In the genomic region with DNA sequence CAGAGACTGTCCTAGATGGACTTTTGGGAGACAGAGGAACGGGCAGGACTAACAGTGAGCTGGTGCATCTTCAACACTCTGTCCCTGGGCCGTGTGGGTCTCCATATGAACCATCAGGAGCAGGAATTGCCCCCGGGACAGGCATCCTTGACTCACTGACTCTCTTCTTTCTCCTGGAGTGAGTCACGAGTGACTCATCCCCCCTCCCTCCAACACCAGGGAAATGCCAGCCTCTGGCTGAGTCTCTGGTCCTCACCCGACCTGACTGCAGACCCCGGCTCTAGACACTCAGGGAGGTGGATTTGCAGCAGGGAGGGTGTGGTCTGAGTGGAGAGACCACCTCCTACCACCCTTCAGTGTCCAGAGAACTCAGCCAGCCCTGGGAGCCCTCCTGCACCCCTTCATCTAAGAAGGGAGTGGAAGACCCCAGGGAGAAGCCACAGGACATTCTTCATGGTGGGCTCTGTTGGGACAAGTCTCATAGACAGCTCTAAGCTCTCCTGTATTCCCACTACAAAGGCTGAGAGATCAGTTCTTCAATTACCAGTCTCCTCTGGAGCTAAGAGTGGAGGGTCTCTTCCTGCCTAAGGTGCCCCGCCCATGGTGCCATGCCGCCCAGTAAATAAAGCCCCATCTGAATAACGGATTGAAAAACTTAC, we compare ENCODE assay signal across 8 mouse cellular contexts. TPM values are rescaled to one million over a fixed set of nuclear protein-coding genes. Genes with fewer than 3 reads are reported as not detected.
DNase-seq lines count a peak whose midpoint lies in the region; ATAC-seq and TF ChIP-seq lines count a peak whose summit lies in the region.

No protein-coding gene starts in this region.

- peaks cover 63% of the 10 kb centered on the region for H3K4me1 ChIP-seq in forebrain, embryonic 10.5 days
- H3K4me1 ChIP-seq in forebrain, embryonic 11.5 days (replicated peaks; ENCODE audit: control insufficient read depth, insufficient read depth, low read length): peaks cover 14% of the 10 kb centered on the region
- peaks cover 28% of the 10 kb centered on the region for H3K4me1 ChIP-seq in lung, postnatal 0 days (ENCODE audit: insufficient read depth, low read depth, low read length)

- no peaks in the 10 kb centered on the region for H3K36me3 ChIP-seq in forebrain, embryonic 10.5 days (replicated peaks)
- no peaks in the 10 kb centered on the region for H3K36me3 ChIP-seq in forebrain, embryonic 11.5 days (ENCODE audit: control insufficient read depth, insufficient read depth, low read length)
- H3K36me3 ChIP-seq in lung, postnatal 0 days (ENCODE audit: insufficient read depth, low read length): no peaks in the 10 kb centered on the region

- H3K9ac ChIP-seq in forebrain, embryonic 11.5 days (ENCODE audit: low read length): no peak overlapping the region
- peak overlapping the region; percentile 44 for H3K9ac ChIP-seq in lung, postnatal 0 days (replicated peaks; ENCODE audit: low read depth)

- no peak overlapping the region for H3K4me2 ChIP-seq in forebrain, embryonic 11.5 days (ENCODE audit: low read depth, low read length, severe bottlenecking)
- peak overlapping the region; percentile 63 for H3K4me2 ChIP-seq in lung, postnatal 0 days (replicated peaks; ENCODE audit: low read depth, low read length)

- ATAC-seq in forebrain, embryonic 11.5 days (replicated peaks; ENCODE audit: low FRiP score): no peak
- ATAC-seq in lung, postnatal 0 days: no peak

- no peak for TF ChIP-seq CTCF in lung, postnatal 0 days (IDR thresholded peaks at IDR 0.05)

- 67% methylated on average over 9 of the region's 9 CpGs for WGBS in forebrain, embryonic 10.5 days
- WGBS in forebrain, embryonic 11.5 days: 58% methylated on average over 9 of the region's 9 CpGs
- 16% methylated on average over 9 of the region's 9 CpGs for WGBS in lung, postnatal 0 days

- H3K9me3 ChIP-seq in forebrain, embryonic 10.5 days: peaks cover 5% of the 10 kb centered on the region; the same call in 1 of the 2 replicates
- H3K9me3 ChIP-seq in forebrain, embryonic 11.5 days (ENCODE audit: control insufficient read depth, low read length): no peaks in the 10 kb centered on the region; the same call in 1 of the 2 replicates
- H3K9me3 ChIP-seq in lung, postnatal 0 days (ENCODE audit: low read length): no peaks in the 10 kb centered on the region

- peaks cover 31% of the 10 kb centered on the region for H3K27me3 ChIP-seq in forebrain, embryonic 10.5 days (ENCODE audit: poor library complexity, severe bottlenecking)
- H3K27me3 ChIP-seq in forebrain, embryonic 11.5 days (ENCODE audit: control insufficient read depth, insufficient read depth, low read length): 0 out of 2 replicates have a peak, but pooled peaks cover 2% of the 10 kb centered on the region
- no peaks in the 10 kb centered on the region for H3K27me3 ChIP-seq in lung, postnatal 0 days (replicated peaks; ENCODE audit: insufficient read depth, low read length)

- no peak for TF ChIP-seq EP300 in lung, postnatal 0 days (IDR thresholded peaks at IDR 0.05)

- no peak for DNase-seq in forebrain, embryonic 10.5 days (ENCODE audit: extremely low spot score, low spot score)
- no peak for DNase-seq in forebrain, embryonic 11.5 days (ENCODE audit: low spot score)
- DNase-seq in urinary bladder, postnatal 14 days (ENCODE audit: low spot score): peak; percentile 69
- no peak for DNase-seq in urinary bladder, adult 2 months (ENCODE audit: low spot score)
- peak; percentile 40 for DNase-seq in heart, postnatal 25 days (ENCODE audit: low spot score)
- DNase-seq in lung, postnatal 0 days (ENCODE audit: low spot score): peak; percentile 53
- DNase-seq in retina, postnatal 1 day: no peak
- no peak for DNase-seq in left cerebral cortex, adult 11 months (ENCODE audit: low spot score)

- peak overlapping the region; percentile 36; the same call in 1 of the 2 replicates for H3K27ac ChIP-seq in forebrain, embryonic 10.5 days
- H3K27ac ChIP-seq in forebrain, embryonic 11.5 days (ENCODE audit: low read depth, low read length): no peak overlapping the region
- peak overlapping the region; percentile 84 for H3K27ac ChIP-seq in lung, postnatal 0 days (ENCODE audit: low read length)

- intact Hi-C loops in heart, postnatal 25 days (cut with DNase I): no loop called here

- peak overlapping the region; percentile 8; the same call in 1 of the 2 replicates for H3K4me3 ChIP-seq in forebrain, embryonic 10.5 days
- H3K4me3 ChIP-seq in forebrain, embryonic 11.5 days (ENCODE audit: low read depth, low read length): no peak overlapping the region
- peak overlapping the region; percentile 42 for H3K4me3 ChIP-seq in lung, postnatal 0 days (ENCODE audit: low read depth, low read length)

RNA-seq across cellular contexts. Expression of gene Emp3, which starts 0.5 kb away (rescaled TPM):
- 8.5 and 9.7 TPM in 2 replicates for polyA plus RNA-seq in forebrain, embryonic 10.5 days (2016; fragmentation: Nextera tagmentation; extraction: Ambion mirVana)
- polyA plus RNA-seq in forebrain, embryonic 11.5 days (2014; fragmentation: Nextera tagmentation; extraction: Ambion mirVana): 15.2 and 20.6 TPM in 2 replicates
- polyA plus RNA-seq in urinary bladder, adult 2 months (2012; rRNA removed): 213 and 219 TPM in 2 replicates
- 10 to 100 TPM; 20.9 to 28.7 TPM for total RNA-seq in heart, postnatal 25 days (2021)
- polyA plus RNA-seq in lung, postnatal 0 days (2015; fragmentation: Nextera tagmentation; extraction: Ambion mirVana): 233 and 255 TPM in 2 replicates

RNA-seq across cellular contexts. Expression of gene Ccdc114, which starts 3.2 kb away (rescaled TPM):
- polyA plus RNA-seq in forebrain, embryonic 10.5 days (2016; fragmentation: Nextera tagmentation; extraction: Ambion mirVana): 5.2 TPM in 2 replicates
- 2.4 and 3.1 TPM in 2 replicates for polyA plus RNA-seq in forebrain, embryonic 11.5 days (2014; fragmentation: Nextera tagmentation; extraction: Ambion mirVana)
- 3.4 and 3.5 TPM in 2 replicates for polyA plus RNA-seq in urinary bladder, adult 2 months (2012; rRNA removed)
- total RNA-seq in heart, postnatal 25 days (2021): under 1 TPM; 0.68 to 0.75 TPM
- polyA plus RNA-seq in lung, postnatal 0 days (2015; fragmentation: Nextera tagmentation; extraction: Ambion mirVana): 8.9 and 11.2 TPM in 2 replicates

RNA-seq across cellular contexts. Expression of gene Tmem143, which starts 24.0 kb away (rescaled TPM):
- 4.2 and 4.8 TPM in 2 replicates for polyA plus RNA-seq in forebrain, embryonic 10.5 days (2016; fragmentation: Nextera tagmentation; extraction: Ambion mirVana)
- 2.6 and 3.2 TPM in 2 replicates for polyA plus RNA-seq in forebrain, embryonic 11.5 days (2014; fragmentation: Nextera tagmentation; extraction: Ambion mirVana)
- 23.7 and 24.3 TPM in 2 replicates for polyA plus RNA-seq in urinary bladder, adult 2 months (2012; rRNA removed)
- total RNA-seq in heart, postnatal 25 days (2021): 100 to 1,000 TPM; 102 to 105 TPM
- 3.9 and 4.1 TPM in 2 replicates for polyA plus RNA-seq in lung, postnatal 0 days (2015; fragmentation: Nextera tagmentation; extraction: Ambion mirVana)

RNA-seq across cellular contexts. Expression of gene Syngr4, which starts 24.2 kb away (rescaled TPM):
- 1.3 and 1.9 TPM in 2 replicates for polyA plus RNA-seq in forebrain, embryonic 10.5 days (2016; fragmentation: Nextera tagmentation; extraction: Ambion mirVana)
- 1.1 and 2.1 TPM in 2 replicates for polyA plus RNA-seq in forebrain, embryonic 11.5 days (2014; fragmentation: Nextera tagmentation; extraction: Ambion mirVana)
- 0.10 TPM in 1 of 2 replicates, not detected in the other for polyA plus RNA-seq in urinary bladder, adult 2 months (2012; rRNA removed)
- total RNA-seq in heart, postnatal 25 days (2021): not detected
- polyA plus RNA-seq in lung, postnatal 0 days (2015; fragmentation: Nextera tagmentation; extraction: Ambion mirVana): 0.14 and 0.23 TPM in 2 replicates

RNA-seq across cellular contexts. Expression of gene Grin2d, which starts 42.5 kb away (rescaled TPM):
- polyA plus RNA-seq in forebrain, embryonic 10.5 days (2016; fragmentation: Nextera tagmentation; extraction: Ambion mirVana): 0.09 TPM in 2 replicates
- polyA plus RNA-seq in forebrain, embryonic 11.5 days (2014; fragmentation: Nextera tagmentation; extraction: Ambion mirVana): 0.16 and 0.31 TPM in 2 replicates
- 1.6 and 2.4 TPM in 2 replicates for polyA plus RNA-seq in urinary bladder, adult 2 months (2012; rRNA removed)
- total RNA-seq in heart, postnatal 25 days (2021): under 1 TPM; 0.36 to 0.49 TPM
- polyA plus RNA-seq in lung, postnatal 0 days (2015; fragmentation: Nextera tagmentation; extraction: Ambion mirVana): 0.62 and 0.75 TPM in 2 replicates

Comparison
In these comparisons a context has a peak if more than half of its experiments do, and no peak if none do; other contexts are left out.
1. DNase-seq: peak in urinary bladder, postnatal 14 days (single experiment), heart, postnatal 25 days (single experiment) and lung, postnatal 0 days (single experiment); none in forebrain, embryonic 10.5 days (single experiment), forebrain, embryonic 11.5 days (single experiment), urinary bladder, adult 2 months (single experiment), retina, postnatal 1 day (single experiment) and left cerebral cortex, adult 11 months (single experiment).